Mouse (Mus musculus) right cerebral cortex, adult 18-20 months (tissue): Measurements from ENCODE around the gene Cdkn2c.
A peak's percentile ranks its signal among the peaks of the same experiment; 100 is the strongest.
"Not testable (repeated sequence)": the region's sequence is repeated elsewhere in the genome, so short reads cannot be mapped to it uniquely, and the experiment has no call there.

Source experiments
- DNase-seq: peaks from one replicate; pipeline ENCODE4 v3.0.0; 2022; ENCODE audit warnings: mixed read lengths

Cdkn2c gene

DNA sequence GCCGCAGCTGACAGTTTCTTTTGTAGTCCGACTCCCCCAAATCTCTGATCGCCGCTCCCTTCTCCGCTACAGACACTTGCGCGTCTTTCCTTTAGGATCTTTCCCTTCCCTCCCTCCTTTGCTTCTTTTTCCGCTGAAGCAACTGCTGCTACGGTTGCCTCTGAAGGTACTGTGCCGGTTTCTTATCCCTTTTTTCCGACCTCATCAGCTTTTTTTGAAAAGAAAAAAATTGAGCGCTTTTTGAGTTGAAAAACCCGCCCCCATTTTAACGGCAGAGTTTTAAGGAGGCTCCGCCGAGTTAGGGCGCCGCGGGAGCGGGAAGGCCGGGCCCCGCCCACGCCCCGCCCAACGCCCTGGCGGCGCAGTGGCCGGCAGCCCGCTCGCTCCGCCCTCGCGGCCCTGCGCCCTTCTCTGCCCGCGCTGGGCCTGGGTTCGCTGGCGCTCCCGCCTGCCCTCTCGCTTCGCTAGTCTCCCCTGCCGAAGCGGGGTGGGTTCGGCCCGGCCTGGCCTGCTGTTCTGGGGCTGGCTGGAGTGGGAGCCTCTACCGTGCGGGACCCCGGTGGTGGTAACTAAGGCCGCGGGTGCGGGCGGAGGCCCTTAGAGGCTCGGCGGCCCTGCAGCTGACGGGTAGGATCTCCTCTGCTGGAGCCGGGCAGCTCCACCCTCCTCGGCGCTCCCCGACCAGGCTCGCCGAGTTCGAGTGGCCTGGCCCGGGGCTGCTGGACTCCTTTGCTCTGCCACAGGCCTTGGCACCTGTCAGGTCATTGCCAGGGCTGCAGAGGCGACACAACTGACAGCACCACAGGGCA, at the start of gene Cdkn2c:
Cdkn2c (minus strand) TSS at position 729 of the 809 bp plus-strand sequence.
- peak; percentile 74 for DNase-seq

DNA sequence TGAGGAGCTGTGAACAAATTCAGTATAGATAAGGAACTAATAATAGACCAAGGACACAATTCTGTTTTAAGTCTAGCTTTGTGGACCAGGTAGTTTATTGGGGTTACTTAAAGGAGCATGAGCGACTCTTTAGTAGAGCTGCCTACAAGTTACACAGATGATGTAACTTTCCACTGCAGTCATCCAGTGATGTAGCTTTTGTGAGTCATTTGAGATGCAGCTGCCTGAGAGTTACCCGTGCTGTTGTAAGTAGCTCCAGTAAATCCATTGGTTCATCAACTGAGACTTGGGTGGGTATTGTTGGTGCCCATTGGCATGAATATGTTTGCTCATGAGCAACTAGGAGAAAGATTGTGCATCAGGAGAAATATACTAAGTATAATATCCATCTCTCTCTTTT, 38.4 kb upstream of the Cdkn2c start:
- no peak for DNase-seq

GRCm38 (mm10) chr4:109703568-109703967, 36.6 kb upstream of the Cdkn2c start:
- no peak for DNase-seq

GRCm38 (mm10) chr4:109700727-109701126, 33.7 kb upstream of the Cdkn2c start:
- DNase-seq, result not testable (repeated sequence)

GRCm38 (mm10) chr4:109692674-109693073, 25.7 kb upstream of the Cdkn2c start:
- no peak for DNase-seq

DNA sequence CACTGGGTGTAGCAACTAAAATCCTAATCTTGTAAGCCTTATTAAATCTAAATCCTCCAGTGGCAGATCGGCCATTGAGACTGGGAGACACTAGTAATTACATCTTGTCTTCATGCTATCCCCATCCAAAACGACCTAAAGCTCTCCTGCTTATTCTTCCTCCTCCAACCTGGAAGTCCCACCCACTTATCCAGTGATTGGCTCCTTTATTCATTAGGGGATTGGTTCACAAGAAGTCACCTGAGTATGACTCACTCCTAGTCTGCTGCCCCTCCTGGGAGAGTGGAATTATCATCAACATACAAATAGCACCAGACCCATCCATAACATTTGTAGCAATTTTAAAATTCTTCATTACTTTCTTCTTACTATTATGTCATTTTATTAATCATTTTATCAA, 16.6 kb upstream of the Cdkn2c start:
- DNase-seq, result no peak

DNA sequence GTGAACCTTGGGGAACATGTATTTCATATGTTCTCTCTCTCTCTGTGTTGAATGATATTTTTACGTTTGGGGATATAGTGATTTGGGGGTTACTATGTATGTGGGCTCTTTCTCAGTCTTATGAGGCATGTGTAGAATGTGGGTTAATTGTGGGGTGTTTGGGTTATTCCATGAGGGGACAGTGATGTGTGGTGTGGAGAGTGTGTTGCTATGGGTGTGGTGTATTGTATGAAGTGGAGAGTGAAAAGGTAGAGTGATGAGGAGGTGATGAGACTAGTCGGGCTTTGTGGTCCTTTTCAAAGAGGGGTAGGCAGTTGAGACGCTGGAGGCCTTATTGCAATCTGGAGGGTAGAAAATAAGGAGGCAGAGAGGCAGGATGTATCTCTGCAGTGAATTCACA, 10.2 kb upstream of the Cdkn2c start:
- DNase-seq, result no peak

- peak; percentile 97 for DNase-seq
Observed at GRCm38 (mm10) chr4:109676218-109677215, 9.5 kb upstream of the Cdkn2c start, which contains the start of gene Faf1. Faf1 (plus strand) TSS chr4:109676588.

DNA sequence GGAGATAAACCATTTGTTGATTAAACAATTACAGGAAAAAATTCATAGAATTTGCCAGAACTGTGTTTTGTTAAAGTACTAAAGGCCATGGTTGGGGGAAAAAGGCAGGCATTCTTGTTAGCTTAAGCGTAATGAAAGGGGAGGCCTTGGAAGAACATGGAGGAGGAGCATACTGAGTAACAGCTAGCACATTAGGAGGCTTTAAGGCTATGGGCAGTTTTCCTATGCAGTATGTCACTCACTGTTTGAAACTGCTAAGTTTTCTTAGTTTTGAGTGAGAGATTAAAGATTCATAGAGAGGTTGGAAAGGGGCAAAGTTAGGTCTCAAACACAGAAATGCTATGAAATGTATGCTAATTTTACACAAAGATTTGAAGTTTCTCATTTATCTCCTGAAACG, 7.1 kb upstream of the Cdkn2c start:
- DNase-seq, result no peak

- no peak for DNase-seq
Observed at GRCm38 (mm10) chr4:109671941-109672340, 5.0 kb upstream of the Cdkn2c start.

GRCm38 (mm10) chr4:109670213-109670612, 3.2 kb upstream of the Cdkn2c start:
- DNase-seq, result no peak

DNA sequence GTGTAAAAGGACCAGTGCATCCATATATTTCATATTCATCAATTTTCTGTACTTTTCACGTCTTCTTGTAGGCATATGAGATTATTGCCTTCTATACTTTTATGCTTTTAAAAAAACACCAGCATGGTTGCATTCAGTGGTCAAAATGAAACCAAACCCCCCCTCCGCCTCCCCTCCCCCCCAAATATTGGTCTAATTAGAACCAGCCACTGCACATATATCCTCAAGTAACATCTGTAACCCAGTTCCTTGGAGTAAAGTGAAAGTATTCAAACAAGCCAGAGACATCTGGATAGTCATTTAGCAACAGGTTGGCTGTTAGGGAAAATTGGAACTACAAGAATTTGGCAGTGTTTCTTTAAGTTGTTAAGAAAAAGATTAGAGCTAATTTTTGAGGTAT, 529 bp upstream of the Cdkn2c start:
- no peak for DNase-seq

DNA sequence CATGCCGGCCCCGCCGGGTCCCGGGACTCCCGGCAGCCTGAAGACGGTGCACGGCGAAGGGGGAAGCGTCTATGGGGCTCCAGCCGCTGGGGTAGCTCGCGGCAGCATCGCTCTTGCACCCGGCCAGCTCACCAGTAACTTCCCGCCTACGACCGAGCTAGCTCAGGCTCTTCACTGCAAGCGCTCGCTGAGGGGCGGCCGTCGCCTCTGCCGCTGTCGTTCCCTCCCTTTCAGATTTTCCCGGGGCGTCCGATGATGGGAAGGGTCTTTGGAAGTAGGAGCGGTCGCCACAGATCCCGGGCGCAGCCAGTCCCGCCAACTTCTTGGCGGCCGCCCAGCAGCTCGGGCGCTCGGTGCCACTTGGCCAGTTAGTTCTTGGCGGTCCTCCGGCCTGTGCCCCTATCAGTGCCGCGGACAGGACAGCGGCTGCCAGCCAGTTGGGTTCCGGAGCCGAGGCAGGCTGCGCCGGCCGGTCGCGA, 968 bp downstream of the Cdkn2c start:
- DNase-seq, result peak; percentile 44

GRCm38 (mm10) chr4:109665101-109665981, 1.6 kb downstream of the Cdkn2c start:
- DNase-seq, result no peak

DNA sequence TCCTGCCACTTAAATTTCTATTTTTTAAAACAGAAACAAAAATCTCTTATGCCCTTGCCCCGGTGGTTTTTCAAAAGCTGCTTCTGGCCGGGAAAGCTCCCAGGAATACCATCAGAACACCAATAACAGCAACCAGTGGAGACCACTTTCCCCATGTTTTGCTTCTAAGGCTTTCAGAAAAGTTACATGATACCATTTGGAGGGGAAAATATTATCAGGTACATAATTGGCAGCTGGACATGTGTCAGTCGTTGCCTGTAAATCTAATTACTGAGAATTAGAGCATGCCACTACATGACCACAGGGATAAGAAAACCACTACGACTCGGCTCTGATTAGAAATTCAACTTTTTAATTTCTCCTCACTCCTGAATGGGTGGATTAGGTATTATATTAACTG, 2.9 kb downstream of the Cdkn2c start:
- no peak for DNase-seq

DNA sequence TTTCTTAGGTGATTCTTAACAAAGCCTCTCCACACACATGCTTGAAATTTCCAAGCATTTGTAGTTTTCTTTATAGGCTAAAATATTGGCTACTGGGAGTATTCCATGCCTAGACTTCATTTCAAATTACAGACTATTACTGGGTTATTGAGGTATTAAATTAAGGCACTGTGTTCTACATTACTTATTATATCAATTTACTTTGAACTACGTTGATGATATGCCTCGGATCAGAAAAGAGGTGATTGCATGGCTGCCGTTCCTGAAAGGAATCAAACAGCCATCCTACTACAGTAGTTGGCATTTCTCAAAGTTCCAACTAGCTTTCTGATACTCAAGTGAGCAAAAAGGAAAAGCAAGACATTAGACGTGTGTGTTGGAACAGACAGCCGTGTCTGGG, 4.7 kb downstream of the Cdkn2c start:
- no peak for DNase-seq

DNA sequence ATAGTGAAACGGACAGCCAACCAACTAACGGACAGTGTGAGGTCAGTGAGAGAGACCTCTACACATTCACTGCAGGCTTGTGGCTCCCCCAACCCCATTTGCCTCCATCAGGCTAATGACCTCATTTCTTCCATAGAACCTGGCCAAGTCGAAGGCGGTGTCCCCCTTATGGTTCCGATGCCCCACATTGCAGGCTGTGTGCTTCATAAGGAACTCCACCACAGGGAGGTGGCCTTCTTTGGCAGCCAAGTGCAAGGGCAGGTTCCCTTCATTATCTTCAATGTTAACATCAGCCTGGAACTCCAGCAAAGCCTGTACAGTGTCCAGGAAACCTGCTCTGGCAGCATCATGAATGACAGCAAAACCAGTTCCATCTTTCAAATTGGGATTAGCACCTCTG, 5.8 kb downstream of the Cdkn2c start:
- no peak for DNase-seq

DNA sequence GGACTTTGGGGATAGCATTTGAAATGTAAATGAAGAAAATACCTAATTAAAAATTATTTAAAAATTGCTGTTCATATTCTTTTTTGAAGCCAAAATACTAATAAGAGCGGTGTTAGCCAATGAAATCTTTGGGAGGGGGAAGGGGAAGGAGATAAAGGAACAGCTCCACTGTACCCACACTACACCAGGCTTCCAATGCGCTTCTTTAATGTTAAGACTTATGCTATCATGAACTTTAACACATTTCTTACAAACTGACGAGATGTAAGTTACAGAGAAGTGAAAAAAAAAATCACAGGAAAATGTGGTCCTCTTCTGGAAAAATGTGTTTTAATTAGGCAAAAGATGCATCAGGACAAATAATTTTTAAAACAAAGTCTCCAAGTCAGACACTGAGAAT, 6.4 kb downstream of the Cdkn2c start:
- no peak for DNase-seq

- DNase-seq, result no peak
Observed at GRCm38 (mm10) chr4:109659571-109659970, 7.4 kb downstream of the Cdkn2c start.

DNA sequence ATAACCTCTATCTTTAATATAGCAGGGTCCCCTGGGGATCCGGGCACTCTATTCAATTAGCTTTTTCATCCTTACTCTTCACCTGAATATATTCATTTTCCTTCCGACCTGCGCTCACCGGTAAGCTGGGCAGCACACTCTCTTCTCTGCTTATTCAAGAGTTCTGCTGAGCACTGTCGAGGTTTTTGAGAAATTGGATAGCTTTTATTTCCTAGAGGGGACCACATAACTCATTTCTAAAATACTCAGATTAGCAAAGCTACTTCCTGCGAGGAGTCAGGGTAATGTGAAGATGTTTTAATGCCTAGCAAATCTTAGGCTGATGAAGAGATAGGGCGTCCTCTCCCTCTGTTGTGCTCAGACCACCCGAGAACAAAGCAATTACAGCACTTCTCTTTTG, 8.2 kb downstream of the Cdkn2c start:
- no peak for DNase-seq

GRCm38 (mm10) chr4:109657851-109658500, 9.0 kb downstream of the Cdkn2c start:
- no peak for DNase-seq
